Mouse (Mus musculus): ENCODE measurements around the gene Pglyrp1. TPM values are rescaled to one million over a fixed set of nuclear protein-coding genes. Genes with fewer than 3 reads are reported as not detected.
A peak's percentile ranks its signal among the peaks of the same experiment; 100 is the strongest.

Gene Pglyrp1
- polyA plus RNA-seq, 1 experiment, result 499 TPM

DNA sequence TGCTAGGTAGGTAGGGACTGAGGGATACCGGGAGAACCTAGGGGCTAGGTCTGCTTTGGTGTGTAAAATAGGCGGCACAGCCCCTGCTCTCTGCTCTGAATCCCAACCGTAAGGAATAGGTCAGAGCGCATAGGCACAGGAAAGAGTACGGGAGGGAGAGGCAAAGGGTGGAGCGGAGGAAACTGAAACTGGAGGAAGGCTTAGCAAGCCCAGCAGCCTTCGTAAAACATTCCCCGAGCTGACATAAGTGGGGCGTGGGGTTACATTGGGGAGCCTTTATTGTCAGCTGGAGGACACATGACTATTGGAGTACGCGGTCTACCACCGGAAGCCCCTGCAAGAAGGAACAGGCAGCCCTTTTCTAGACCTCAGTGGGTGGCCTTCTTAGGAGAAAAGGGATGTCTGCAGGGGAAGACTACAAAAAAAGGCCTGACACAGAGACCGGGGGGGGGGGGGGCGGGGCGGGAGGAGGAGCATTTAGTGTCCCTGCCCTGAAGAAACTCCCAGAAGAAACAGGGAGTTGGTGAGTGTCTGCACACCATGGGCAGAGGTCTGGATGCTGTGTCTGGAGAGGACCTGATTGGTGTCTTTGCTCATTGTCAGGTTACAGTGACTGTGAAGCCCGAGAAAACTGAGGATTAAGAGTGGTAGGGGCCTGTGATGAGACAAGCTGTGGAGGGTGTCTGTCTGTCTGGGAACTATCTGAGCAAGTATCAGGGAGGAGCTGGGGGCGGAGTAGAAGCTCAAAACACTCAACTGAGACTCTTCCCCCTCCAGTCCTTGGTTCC, 30.6 kb upstream of the Pglyrp1 start:
- Histone ChIP-seq H3K4me1 (ENCODE audit: control insufficient read depth, insufficient read depth, insufficient read length, low read length) (peaks cover 10% of the 10 kb centered on the region; the same call in 1 of the 2 replicates), H3K4me3 (ENCODE audit: low read depth, low read length) (peak overlapping the region; percentile 56), H3K27me3 (ENCODE audit: control insufficient read depth, insufficient read depth, low read length) (no peaks in the 10 kb centered on the region), H3K36me3 (ENCODE audit: control insufficient read depth, insufficient read depth, low read length) (no peaks in the 10 kb centered on the region), H3K27ac (ENCODE audit: insufficient read depth, low read depth, low read length) (peak overlapping the region; percentile 91)
- WGBS, result 4% methylated on average over 15 of the region's 17 CpGs
- TF ChIP-seq CTCF (IDR thresholded peaks at IDR 0.05; ENCODE audit: extremely low read depth, insufficient read length, insufficient replicate concordance, low read depth, low read length) (no peak), POLR2A (IDR thresholded peaks at IDR 0.05; ENCODE audit: low read depth, low read length) (no peak; the same call in 1 of the 2 replicates)

DNA sequence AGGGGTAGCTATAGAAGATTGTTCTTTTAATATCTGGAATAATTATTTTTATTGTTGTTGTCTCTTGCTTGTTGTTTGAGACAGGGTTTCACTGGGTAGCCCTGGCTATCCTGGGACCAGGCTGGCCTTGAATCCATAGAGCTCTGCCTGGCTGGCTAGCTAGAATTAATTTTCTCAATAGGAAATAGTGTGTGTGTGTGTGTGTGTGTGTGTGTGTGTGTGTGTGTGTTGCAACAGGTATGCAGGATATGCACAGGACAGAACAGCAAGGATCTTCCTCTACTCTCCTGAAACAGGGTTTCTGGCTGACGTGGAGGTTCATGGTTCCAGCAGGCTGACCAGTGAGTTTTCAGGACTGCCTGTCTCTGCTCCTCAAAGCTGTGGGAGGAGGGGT, 30.0 kb upstream of the Pglyrp1 start:
- Histone ChIP-seq H3K27ac (ENCODE audit: insufficient read depth, low read depth, low read length) (peak overlapping the region; percentile 88), H3K36me3 (ENCODE audit: control insufficient read depth, insufficient read depth, low read length) (no peaks in the 10 kb centered on the region), H3K27me3 (ENCODE audit: control insufficient read depth, insufficient read depth, low read length) (no peaks in the 10 kb centered on the region), H3K4me3 (ENCODE audit: low read depth, low read length) (no peak overlapping the region), H3K4me1 (ENCODE audit: control insufficient read depth, insufficient read depth, insufficient read length, low read length) (peaks cover 10% of the 10 kb centered on the region; the same call in 1 of the 2 replicates)
- 88% methylated on average over 1 of the region's 1 CpGs for WGBS
- no peak for TF ChIP-seq CTCF (IDR thresholded peaks at IDR 0.05; ENCODE audit: extremely low read depth, insufficient read length, insufficient replicate concordance, low read depth, low read length)

GRCm38 (mm10) chr7:18844811-18845210, 26.3 kb upstream of the Pglyrp1 start:
- TF ChIP-seq POLR2A (IDR thresholded peaks at IDR 0.05; ENCODE audit: low read depth, low read length) (no peak), CTCF (IDR thresholded peaks at IDR 0.05; ENCODE audit: extremely low read depth, insufficient read length, insufficient replicate concordance, low read depth, low read length) (no peak)
- peaks cover 10% of the 10 kb centered on the region; the same call in 1 of the 2 replicates for H3K4me1 ChIP-seq (ENCODE audit: control insufficient read depth, insufficient read depth, insufficient read length, low read length)
- no peak overlapping the region for H3K4me3 ChIP-seq (ENCODE audit: low read depth, low read length)
- H3K27ac ChIP-seq (ENCODE audit: insufficient read depth, low read depth, low read length), result no peak overlapping the region
- no peaks in the 10 kb centered on the region for H3K27me3 ChIP-seq (ENCODE audit: control insufficient read depth, insufficient read depth, low read length)
- H3K36me3 ChIP-seq (ENCODE audit: control insufficient read depth, insufficient read depth, low read length), result no peaks in the 10 kb centered on the region
- WGBS, result 12% methylated on average over 5 of the region's 5 CpGs

DNA sequence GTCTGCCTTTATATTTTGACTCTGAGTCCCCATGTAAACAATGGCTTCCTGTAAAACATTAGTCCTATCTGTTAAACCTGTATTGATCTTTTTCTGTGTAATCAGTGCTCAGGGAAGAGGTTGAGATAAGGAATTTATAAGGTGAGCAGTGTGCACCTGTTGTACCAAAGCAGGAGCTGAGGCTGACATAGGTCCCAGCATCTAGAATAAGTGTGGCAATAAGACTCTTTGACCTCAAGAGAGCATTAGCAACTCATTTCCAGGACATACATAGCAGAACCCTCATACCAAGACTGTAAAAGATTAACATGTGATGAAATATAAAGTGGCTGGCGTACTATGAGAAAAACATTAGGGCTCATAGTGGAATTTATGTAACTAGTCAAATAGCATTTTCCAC, 22.7 kb upstream of the Pglyrp1 start:
- WGBS, result 23% methylated on average over 1 of the region's 1 CpGs
- TF ChIP-seq POLR2A (IDR thresholded peaks at IDR 0.05; ENCODE audit: low read depth, low read length), result no peak
- Histone ChIP-seq H3K36me3 (ENCODE audit: control insufficient read depth, insufficient read depth, low read length) (no peaks in the 10 kb centered on the region), H3K4me3 (ENCODE audit: low read depth, low read length) (no peak overlapping the region), H3K4me1 (ENCODE audit: control insufficient read depth, insufficient read depth, insufficient read length, low read length) (peaks cover 2% of the 10 kb centered on the region; the same call in 1 of the 2 replicates), H3K27me3 (ENCODE audit: control insufficient read depth, insufficient read depth, low read length) (no peaks in the 10 kb centered on the region), H3K27ac (ENCODE audit: insufficient read depth, low read depth, low read length) (no peak overlapping the region)

DNA sequence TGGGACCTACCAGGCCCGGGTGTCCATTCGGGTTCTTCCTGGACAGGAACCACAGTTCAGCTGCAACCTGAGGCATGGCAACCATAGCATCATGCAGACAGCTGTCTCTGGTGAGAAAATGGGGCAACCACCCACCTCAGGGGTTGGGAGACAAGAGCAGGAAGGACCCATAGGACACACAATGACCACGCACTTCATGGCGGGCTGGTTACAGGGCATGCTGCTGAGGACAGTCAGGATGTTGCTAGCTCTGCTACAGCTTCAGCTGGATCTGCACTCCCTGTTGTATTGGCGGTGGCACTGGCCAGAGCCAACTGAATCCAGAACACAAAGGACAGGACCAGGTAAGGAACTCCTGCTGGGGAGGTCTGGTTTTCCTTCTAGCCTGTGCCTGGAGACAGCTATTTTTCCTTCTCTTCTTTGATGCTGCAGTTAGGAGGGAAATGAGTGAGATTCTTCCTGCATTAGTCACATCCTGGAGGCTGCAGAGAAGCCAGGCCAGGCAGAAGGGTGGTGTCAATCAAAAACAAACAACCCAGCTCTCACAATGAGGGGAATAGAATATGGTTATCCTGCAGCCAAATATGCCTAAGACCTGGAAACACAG, 12.7 kb upstream of the Pglyrp1 start:
- H3K4me3 ChIP-seq (ENCODE audit: low read depth, low read length), result no peak overlapping the region
- no peaks in the 10 kb centered on the region for H3K27me3 ChIP-seq (ENCODE audit: control insufficient read depth, insufficient read depth, low read length)
- no peaks in the 10 kb centered on the region for H3K36me3 ChIP-seq (ENCODE audit: control insufficient read depth, insufficient read depth, low read length)
- 79% methylated on average over 5 of the region's 5 CpGs for WGBS
- H3K4me1 ChIP-seq (ENCODE audit: control insufficient read depth, insufficient read depth, insufficient read length, low read length), result 0 out of 2 replicates have a peak, but pooled peaks cover 2% of the 10 kb centered on the region
- H3K27ac ChIP-seq (ENCODE audit: insufficient read depth, low read depth, low read length), result no peak overlapping the region
- TF ChIP-seq POLR2A (IDR thresholded peaks at IDR 0.05; ENCODE audit: low read depth, low read length) (no peak), CTCF (IDR thresholded peaks at IDR 0.05; ENCODE audit: extremely low read depth, insufficient read length, insufficient replicate concordance, low read depth, low read length) (no peak)

DNA sequence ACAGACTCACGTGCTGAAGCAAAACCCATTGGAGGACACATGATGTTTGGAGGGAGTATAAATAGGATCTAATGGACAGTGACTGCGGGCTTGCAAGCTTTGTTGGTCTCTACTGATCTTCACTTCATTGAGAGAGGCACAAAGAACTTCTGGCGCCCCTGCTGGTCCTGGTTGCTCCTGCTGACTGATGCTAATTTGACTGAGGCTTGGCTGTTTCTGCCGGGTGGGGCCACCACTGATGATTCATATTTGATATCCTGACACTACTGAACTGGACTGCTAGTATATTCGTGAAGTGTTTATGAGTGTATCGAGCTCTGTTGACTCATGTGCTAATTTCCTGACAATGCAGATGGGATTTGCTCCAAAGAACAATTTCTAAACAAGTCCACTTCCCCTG, 8.3 kb upstream of the Pglyrp1 start:
- Histone ChIP-seq H3K36me3 (ENCODE audit: control insufficient read depth, insufficient read depth, low read length) (no peaks in the 10 kb centered on the region), H3K4me3 (ENCODE audit: low read depth, low read length) (no peak overlapping the region), H3K27me3 (ENCODE audit: control insufficient read depth, insufficient read depth, low read length) (no peaks in the 10 kb centered on the region), H3K27ac (ENCODE audit: insufficient read depth, low read depth, low read length) (no peak overlapping the region), H3K4me1 (ENCODE audit: control insufficient read depth, insufficient read depth, insufficient read length, low read length) (0 out of 2 replicates have a peak, but pooled peaks cover 2% of the 10 kb centered on the region)
- TF ChIP-seq POLR2A (IDR thresholded peaks at IDR 0.05; ENCODE audit: low read depth, low read length) (no peak), CTCF (IDR thresholded peaks at IDR 0.05; ENCODE audit: extremely low read depth, insufficient read length, insufficient replicate concordance, low read depth, low read length) (no peak)
- 80% methylated on average over 6 of the region's 6 CpGs for WGBS

- no peaks in the 10 kb centered on the region for H3K36me3 ChIP-seq (ENCODE audit: control insufficient read depth, insufficient read depth, low read length)
- WGBS, result 95% methylated on average over 2 of the region's 2 CpGs
- no peak for TF ChIP-seq POLR2A (IDR thresholded peaks at IDR 0.05; ENCODE audit: low read depth, low read length)
- H3K27ac ChIP-seq (ENCODE audit: insufficient read depth, low read depth, low read length), result no peak overlapping the region
- H3K4me1 ChIP-seq (ENCODE audit: control insufficient read depth, insufficient read depth, insufficient read length, low read length), result peaks cover 2% of the 10 kb centered on the region; the same call in 1 of the 2 replicates
- H3K4me3 ChIP-seq (ENCODE audit: low read depth, low read length), result no peak overlapping the region
- H3K27me3 ChIP-seq (ENCODE audit: control insufficient read depth, insufficient read depth, low read length), result peaks cover 3% of the 10 kb centered on the region; the same call in 1 of the 2 replicates
Observed at GRCm38 (mm10) chr7:18868491-18868890, 2.6 kb upstream of the Pglyrp1 start.

All from small intestine, adult 2 months (tissue).